Mouse (Mus musculus): ENCODE results near the gene Slc25a22.

DNA sequence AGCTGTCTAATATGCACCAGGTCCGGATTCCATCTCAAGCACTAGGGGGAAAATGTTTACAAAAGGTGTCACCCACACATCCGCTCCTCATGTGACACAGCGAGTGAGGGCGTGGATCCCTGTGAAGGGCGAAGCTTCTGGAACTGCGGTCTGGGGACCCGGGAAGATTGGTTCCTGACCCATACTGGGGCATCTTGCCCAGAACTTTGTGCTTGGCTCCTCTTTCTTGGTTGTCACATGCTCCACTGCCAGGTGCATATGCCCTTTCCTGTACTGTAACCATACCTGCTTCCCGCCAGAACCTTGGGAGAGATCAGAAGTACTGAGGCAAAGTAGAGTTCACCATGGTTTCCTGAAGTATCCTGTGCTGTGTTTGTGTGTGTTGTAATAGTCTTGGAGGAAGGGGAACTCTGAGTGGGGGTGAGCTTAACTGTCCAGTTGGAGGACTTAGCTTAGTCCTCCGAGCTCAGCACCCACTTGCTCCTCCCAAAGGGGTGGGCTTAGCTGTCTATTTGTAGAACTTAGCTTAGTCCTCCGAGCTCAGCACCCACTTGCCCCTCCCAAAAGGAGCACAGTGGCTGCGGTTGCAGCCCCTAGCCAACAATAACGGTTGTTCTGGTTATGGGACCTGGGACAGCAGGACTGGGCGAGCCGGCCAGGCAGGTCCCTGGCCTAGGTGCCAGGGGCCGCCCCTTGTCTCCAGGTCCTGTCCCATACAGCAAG, 22.9 kb upstream of the Slc25a22 start, which contains the start of gene Cracr2b:
- TF ChIP-seq CTCF (IDR thresholded peaks at IDR 0.05; ENCODE audit: borderline replicate concordance, insufficient read depth, low read depth, low read length): no peak
- no peak for TF ChIP-seq POLR2A (IDR thresholded peaks at IDR 0.05; ENCODE audit: borderline replicate concordance, insufficient read depth, low read length)

Measured in cerebellum, adult 2 months (tissue).